Mouse (Mus musculus): ENCODE data around the gene Apoc2. TPM values are rescaled to one million over a fixed set of nuclear protein-coding genes. Genes with fewer than 3 reads are reported as not detected.

The Apoc2 gene
- polyA plus RNA-seq, 1 experiment from 2014 or later: 33.3 TPM

DNA sequence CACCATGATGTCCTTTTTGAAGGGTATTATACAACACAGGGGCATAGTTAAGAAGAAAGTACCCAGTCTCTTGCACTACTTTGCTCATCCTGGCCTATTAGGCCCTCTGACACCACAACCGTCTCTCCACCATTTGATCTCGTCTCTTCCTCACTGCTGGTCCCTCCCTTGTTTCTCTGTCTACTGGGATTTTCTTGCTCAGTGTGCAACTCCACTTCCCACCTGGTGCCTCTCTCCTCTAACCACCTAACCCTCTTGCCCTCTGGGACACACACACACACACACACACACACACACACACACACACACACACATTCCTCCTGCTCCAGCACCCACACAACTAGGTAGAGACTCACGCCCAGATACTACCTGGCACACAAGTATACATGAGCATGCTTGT is 1.2 kb upstream of the Apoc2 start:
- no peak overlapping the region for H3K27ac ChIP-seq
- no peak overlapping the region for H3K4me3 ChIP-seq (ENCODE audit: inconsistent target)
- H3K79me2 ChIP-seq (ENCODE audit: inconsistent target): no peaks in the 10 kb centered on the region
- no peaks in the 10 kb centered on the region for H3K36me3 ChIP-seq (ENCODE audit: inconsistent target)
- WGBS (ENCODE audit: missing documents): 94% methylated on average over 3 of the region's 3 CpGs

DNA sequence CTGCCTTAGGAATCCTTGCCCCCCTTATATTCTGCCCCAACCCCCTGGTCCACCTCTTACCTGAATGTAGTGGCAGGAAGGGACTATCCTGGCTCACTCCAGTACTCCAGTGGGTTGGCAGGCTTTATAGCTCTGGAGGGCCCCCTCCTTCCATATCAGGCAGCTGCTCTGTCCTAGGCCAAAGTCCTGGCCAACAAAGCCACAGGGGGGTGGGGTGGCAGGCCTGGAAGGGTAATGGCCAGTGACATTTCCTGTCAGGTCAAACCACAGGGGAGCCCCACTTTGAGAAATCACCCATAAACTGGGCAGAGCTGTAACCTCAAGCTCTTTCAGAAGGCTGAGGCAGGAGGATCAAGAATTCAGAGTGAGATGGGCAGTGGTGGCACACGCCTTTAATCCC is 1.1 kb downstream of the Apoc2 start:
- Histone ChIP-seq H3K36me3 (ENCODE audit: inconsistent target) (no peaks in the 10 kb centered on the region), H3K4me3 (ENCODE audit: inconsistent target) (no peak overlapping the region), H3K79me2 (ENCODE audit: inconsistent target) (no peaks in the 10 kb centered on the region), H3K27ac (peak overlapping the region; percentile 55)
- 67% methylated on average over 1 of the region's 1 CpGs for WGBS (ENCODE audit: missing documents)

DNA sequence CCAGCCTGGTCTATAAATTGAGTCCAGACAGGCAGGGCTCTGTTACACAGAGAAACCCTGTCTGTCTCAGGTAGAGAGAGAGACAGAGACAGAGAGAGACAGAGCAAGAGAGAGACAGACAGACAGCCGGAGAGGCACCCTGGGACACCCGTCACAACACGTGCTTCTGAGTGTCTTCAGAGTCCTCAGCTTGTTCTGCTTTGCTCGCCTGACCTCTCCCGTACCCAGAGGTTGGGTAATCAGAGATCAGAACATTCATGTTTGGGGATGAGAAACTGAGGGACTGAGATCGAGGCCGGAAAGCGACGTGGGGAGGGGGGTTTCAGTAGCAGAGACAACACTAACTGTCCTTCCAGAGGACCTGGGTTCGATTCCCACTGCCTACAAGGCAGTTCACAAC is 1.9 kb downstream of the Apoc2 start:
- Histone ChIP-seq H3K4me3 (ENCODE audit: inconsistent target) (no peak overlapping the region), H3K27ac (peak overlapping the region; percentile 55), H3K79me2 (ENCODE audit: inconsistent target) (no peaks in the 10 kb centered on the region), H3K36me3 (ENCODE audit: inconsistent target) (no peaks in the 10 kb centered on the region)
- 35% methylated on average over 10 of the region's 10 CpGs for WGBS (ENCODE audit: missing documents)

DNA sequence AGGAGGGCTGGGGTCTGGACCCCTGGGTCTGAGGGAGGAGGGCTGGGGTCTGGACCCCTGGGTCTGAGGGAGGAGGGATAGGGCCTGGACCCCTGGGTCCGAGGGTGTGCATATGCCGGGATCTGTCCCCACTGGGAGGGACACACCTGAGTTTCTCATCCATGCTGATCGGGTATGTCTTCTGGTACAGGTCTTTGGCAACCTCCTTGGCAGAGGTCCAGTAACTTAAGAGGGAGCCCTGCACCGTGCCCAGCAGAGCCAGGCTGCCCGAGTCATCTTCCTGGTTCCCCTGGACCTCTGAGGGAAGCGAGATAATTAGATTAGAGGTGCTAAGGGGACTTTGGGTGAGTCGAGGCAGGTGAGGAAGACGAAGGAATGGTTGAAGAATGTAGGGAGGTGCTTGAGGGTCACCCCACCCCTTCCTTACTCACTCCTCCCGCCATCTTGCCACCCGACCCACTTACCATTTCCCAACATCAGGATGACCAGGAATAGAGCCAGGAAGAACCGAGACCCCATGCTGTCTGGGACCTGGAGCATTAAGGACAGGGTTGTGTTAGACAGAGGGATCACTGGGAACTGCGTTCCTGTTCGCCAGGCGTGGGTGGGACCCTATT is 4.5 kb downstream of the Apoc2 start:
- WGBS (ENCODE audit: missing documents): 77% methylated on average over 14 of the region's 14 CpGs
- no peak overlapping the region for H3K27ac ChIP-seq
- H3K4me3 ChIP-seq (ENCODE audit: inconsistent target): no peak overlapping the region
- no peaks in the 10 kb centered on the region for H3K79me2 ChIP-seq (ENCODE audit: inconsistent target)
- H3K36me3 ChIP-seq (ENCODE audit: inconsistent target): no peaks in the 10 kb centered on the region

DNA sequence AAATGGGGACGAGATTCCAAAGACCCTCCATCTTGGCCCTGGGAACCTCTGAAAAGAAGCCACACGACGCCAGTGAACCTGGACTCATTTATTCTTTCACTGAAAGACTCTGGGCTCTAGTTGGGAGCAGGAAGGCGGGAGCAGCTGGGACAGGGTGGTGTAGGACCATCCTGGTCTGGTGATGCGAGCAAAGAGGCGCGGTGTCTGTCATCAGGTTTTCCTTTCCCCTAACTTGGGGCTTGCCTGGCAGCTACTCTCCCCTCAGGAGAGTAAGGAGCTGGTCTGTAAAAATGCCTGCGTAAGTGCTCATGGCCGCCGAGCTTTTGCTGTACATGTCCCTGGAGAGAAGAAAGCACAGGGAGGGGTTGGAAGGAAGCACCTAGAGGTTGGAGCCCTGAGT is 6.2 kb downstream of the Apoc2 start:
- no peak overlapping the region for H3K27ac ChIP-seq
- no peak overlapping the region for H3K4me3 ChIP-seq (ENCODE audit: inconsistent target)
- H3K79me2 ChIP-seq (ENCODE audit: inconsistent target): no peaks in the 10 kb centered on the region
- H3K36me3 ChIP-seq (ENCODE audit: inconsistent target): no peaks in the 10 kb centered on the region
- 98% methylated on average over 10 of the region's 10 CpGs for WGBS (ENCODE audit: missing documents)

DNA sequence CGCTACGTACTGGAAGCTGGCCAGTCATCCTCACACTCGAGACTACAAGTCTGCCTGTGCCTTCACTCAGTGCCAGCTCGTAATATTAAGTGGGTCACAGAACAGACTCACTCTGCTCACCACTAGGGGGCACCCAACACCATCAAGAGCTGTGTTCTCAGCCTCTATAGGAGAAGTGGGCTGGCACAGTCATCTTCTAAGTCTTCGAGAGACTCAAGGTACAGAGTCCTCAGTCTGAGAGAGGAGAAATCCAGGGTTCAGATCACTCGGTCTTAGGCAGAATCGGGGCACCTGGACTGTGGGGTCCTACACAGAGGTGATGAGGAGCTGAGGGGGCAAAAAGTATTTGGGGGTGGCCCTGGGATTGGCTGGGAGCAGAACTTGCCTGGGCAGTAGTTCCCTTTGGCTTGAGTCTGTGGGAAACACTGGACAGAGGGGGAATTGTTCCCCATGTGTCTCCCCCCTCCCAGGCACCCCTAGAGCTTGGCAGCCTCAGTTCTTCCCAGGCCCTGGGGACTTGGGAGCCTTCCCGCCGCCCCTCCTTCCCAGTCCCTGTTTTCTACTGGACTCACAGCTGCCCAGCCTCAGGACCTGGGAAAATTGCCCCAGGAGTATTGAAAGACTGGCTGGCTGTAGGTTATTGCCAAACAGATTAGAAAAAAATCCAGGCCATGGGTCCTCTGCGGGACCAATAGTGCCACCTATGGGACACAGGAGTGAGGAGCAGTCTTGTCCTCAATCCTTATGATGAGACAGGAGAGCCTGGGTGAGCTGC is 8.6 kb downstream of the Apoc2 start:
- Histone ChIP-seq H3K4me3 (ENCODE audit: inconsistent target) (no peak overlapping the region), H3K27ac (peak overlapping the region; percentile 68), H3K36me3 (ENCODE audit: inconsistent target) (no peaks in the 10 kb centered on the region), H3K79me2 (ENCODE audit: inconsistent target) (peaks cover 7% of the 10 kb centered on the region)
- 15% methylated on average over 10 of the region's 10 CpGs for WGBS (ENCODE audit: missing documents)

DNA sequence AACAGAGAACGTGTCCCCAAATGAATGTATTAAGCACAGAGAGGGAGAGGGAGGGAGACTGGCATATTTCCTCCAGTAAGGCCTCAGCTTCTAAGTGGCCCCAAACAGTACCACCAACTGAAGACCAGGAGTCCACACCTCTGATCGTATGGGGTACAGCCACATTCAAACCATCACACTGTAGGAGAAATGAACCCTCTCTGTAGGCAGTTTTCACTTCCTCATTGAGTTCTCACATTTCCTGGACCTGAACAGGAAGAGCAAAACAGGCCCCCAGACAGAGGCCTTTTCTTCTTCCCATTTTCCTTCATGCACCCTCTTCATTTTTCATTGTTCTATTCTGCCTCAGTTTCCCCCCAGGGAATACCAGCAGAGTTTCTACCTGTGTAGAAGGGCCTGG is 10.3 kb downstream of the Apoc2 start:
- Histone ChIP-seq H3K79me2 (ENCODE audit: inconsistent target) (peaks cover 24% of the 10 kb centered on the region), H3K4me3 (ENCODE audit: inconsistent target) (no peak overlapping the region), H3K36me3 (ENCODE audit: inconsistent target) (no peaks in the 10 kb centered on the region), H3K27ac (peak overlapping the region; percentile 96)
- WGBS (ENCODE audit: missing documents): 33% methylated on average over 2 of the region's 2 CpGs

DNA sequence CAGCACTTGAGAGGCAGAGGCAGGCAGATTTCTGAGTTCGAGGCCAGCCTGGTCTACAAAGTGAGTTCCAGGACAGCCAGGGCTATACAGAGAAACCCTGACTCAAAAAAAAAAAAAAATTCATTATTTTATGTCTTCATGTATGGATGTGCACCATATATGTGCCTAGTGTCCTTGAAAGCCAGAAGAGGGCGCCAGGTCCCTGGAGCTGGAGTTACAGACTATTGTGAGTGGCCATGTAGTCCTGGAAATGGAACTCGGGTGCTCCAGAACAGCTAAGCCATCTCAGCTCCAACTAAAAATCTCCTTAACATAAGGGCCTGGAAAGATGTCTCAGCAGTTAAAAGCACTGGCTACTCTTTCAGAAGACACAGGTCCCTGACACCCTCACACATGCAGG is 11.0 kb downstream of the Apoc2 start:
- WGBS (ENCODE audit: missing documents): 92% methylated on average over 3 of the region's 3 CpGs
- Histone ChIP-seq H3K79me2 (ENCODE audit: inconsistent target) (peaks cover 30% of the 10 kb centered on the region), H3K4me3 (ENCODE audit: inconsistent target) (no peak overlapping the region), H3K27ac (peak overlapping the region; percentile 96), H3K36me3 (ENCODE audit: inconsistent target) (no peaks in the 10 kb centered on the region; the same call in 1 of the 2 replicates)

DNA sequence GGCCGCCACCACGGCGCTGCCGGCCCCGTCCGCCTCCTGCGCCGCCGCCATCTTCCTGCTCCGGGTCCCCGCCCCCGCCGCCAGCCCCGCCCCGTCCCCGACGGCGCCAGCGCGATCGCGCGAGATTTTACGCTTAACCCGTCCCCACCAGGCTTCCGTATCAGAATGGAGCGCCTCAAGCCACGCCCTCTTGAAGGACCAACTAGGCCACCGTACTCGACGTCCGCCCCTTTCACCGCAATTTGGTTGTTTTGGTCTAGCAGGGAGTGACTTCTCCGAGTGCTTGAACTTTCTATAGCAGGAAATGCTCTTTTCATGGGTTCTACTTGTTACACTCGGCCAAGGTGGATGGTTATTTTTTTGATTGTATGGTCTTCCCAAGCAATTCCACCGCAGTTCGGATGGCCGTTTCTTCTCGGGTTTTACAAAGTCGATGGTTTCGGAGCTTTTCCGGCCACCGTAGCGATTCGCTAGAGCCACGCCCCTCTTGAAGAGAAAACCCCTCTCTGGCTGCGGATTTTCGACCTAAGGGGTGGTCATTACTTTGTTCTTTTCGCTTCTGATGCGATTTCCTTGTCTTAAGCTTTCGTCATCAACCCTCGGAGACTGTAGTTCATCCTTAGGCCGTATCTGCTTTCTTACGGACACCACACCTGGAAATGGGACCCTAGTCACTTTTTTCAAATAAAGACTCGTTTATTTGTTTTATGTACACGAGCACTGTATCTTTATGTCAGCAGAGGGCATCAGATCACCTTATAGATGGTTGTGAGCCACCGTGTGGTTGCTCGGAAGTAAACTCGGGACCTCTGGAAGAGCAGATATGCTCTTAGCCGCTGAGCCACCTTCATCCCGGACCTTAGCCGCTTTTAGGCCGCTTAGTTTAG is 12.5 kb downstream of the Apoc2 start, which contains the start of gene Clptm1:
Gene Clptm1, minus strand, starts transcription at position 79 of the 887 bp plus-strand sequence.
- H3K4me3 ChIP-seq (ENCODE audit: inconsistent target): peak within 1 kb of the TSS; percentile 89
- peaks cover 46% of the 10 kb centered on the region for H3K79me2 ChIP-seq (ENCODE audit: inconsistent target)
- WGBS (ENCODE audit: missing documents): under 1% methylated on average over 63 of the region's 63 CpGs
- peak within 1 kb of the TSS; percentile 96 for H3K27ac ChIP-seq
- H3K36me3 ChIP-seq (ENCODE audit: inconsistent target): no peaks in the 10 kb centered on the region; the same call in 1 of the 2 replicates

DNA sequence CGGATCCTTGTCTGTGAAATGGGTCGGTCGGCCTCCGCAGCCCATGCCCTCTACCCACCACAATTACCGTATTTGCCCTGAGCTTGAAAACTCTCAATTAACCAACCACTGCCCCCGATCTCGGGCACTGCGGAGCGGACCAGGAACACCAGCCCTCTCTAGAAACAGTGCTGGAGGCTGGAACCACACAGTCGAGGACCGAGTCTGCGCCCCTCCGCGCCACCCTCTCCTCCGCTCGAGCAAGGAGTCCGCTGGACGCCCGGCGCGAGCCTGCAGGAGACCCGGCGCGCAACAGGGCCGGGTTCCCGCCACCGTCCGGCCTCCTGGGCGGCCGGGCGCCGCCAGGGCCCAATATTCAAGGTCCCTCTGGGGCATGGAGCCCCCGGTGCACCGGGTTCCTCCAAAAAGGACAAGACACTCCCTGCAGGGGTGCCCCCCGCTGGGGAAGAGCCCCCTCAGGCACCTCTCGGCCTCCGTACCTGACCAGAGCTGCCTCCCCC is 13.2 kb downstream of the Apoc2 start:
- peaks cover 53% of the 10 kb centered on the region for H3K79me2 ChIP-seq (ENCODE audit: inconsistent target)
- H3K36me3 ChIP-seq (ENCODE audit: inconsistent target): peaks cover 6% of the 10 kb centered on the region; the same call in 1 of the 2 replicates
- under 1% methylated on average over 33 of the region's 37 CpGs for WGBS (ENCODE audit: missing documents)
- peak overlapping the region; percentile 89 for H3K4me3 ChIP-seq (ENCODE audit: inconsistent target)
- H3K27ac ChIP-seq: 0 out of 2 replicates have a peak overlapping the region, but pooled peaks have one; percentile 25

DNA sequence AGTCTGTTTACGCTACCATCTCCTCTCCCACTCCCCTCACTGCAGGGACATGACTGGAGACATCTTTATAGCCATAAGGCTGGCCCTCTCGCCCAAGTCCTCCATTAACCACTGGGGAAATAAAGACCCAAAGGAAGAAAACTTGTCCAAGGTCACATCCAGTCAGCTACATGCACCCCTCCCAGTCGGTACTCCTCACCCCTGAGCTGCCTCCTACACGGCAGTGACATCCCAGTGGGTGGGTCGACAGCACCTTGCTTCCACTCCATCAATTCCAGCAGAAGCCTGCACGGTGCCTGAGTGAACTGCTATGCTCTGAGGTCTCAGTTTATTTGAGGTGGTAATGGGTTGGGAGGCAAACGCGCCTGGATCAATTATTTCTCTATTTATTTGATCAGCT is 13.8 kb downstream of the Apoc2 start:
- Histone ChIP-seq H3K4me3 (ENCODE audit: inconsistent target) (peak overlapping the region; percentile 89), H3K27ac (no peak overlapping the region), H3K79me2 (ENCODE audit: inconsistent target) (peaks cover 59% of the 10 kb centered on the region), H3K36me3 (ENCODE audit: inconsistent target) (peaks cover 10% of the 10 kb centered on the region; the same call in 1 of the 2 replicates)
- 15% methylated on average over 8 of the region's 8 CpGs for WGBS (ENCODE audit: missing documents)

DNA sequence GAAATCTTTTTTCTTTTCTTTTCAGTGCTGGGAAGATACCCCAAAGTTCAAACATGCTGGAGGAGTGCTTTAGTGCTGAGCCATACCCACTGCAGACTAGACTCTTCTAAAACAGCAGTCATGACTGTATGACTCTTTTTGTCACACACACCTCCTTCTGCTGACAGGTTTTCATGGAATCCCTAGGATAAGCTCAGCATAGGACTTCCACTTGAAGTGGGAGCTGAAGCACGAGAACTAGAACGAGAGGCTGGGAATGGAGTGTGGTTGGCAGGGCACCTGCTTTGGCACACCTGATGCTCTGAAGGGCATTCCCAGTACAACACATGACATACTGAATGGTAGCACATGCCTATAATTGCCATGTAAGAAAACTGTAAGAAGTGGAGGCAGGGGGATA is 25.1 kb downstream of the Apoc2 start:
- Histone ChIP-seq H3K79me2 (ENCODE audit: inconsistent target) (peaks cover 45% of the 10 kb centered on the region), H3K27ac (no peak overlapping the region), H3K4me3 (ENCODE audit: inconsistent target) (no peak overlapping the region), H3K36me3 (ENCODE audit: inconsistent target) (peaks cover 70% of the 10 kb centered on the region)
- 90% methylated on average over 2 of the region's 2 CpGs for WGBS (ENCODE audit: missing documents)

DNA sequence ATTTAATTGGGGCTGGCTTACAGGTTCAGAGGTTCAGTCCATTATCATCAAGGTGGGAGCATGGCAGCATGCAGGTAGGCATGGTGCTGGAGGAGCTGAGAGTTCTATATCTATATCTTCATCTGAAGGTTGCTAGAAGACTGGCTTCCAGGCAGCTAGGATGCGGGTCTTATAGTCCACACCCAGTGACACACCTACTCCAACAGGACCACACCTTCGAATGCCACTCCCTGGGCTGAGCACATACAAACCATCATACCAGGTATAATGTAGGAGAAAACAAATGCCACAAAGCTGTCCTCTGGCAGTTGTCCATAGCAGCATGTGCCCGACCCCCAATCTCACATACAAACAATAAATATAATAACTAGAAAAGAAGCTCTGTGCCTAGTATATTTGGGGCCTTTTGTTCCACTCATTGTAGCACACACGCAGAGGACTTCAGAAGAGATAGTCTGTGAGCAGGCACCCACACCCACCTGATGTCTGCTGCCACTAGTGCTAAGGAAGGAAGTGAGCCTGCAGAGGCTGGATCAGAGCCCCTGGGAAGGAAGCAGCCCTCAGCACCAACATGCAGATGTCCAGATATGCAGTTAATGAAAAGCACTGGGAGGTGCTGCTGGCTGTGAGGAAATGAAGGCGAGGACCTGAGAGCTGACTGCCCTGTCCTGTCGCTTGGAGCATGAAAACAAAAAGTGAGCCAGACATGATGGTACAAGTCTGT is 26.5 kb downstream of the Apoc2 start:
- no peak overlapping the region for H3K4me3 ChIP-seq (ENCODE audit: inconsistent target)
- WGBS (ENCODE audit: missing documents): 61% methylated on average over 6 of the region's 6 CpGs
- H3K27ac ChIP-seq: no peak overlapping the region
- peaks cover 80% of the 10 kb centered on the region for H3K36me3 ChIP-seq (ENCODE audit: inconsistent target)
- H3K79me2 ChIP-seq (ENCODE audit: inconsistent target): peaks cover 31% of the 10 kb centered on the region

DNA sequence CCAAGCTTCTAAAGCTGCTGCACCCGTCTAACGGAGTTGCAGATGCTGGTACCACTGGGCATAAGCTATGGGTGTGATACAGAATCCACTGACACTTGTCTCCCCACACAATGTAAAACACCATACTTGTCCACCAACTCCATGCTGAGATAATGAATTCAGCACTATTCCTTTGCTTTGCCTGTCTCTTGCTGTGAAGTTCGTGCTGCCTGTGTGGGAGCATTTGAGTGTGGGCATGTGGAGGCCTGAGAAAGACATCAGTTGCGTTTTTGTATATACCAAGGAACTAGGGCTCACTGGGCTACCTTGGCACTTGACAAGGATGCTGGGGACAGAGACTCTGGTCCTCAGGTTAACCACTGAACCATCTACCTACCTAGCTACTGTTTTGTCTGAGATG is 36.5 kb downstream of the Apoc2 start:
- 95% methylated on average over 4 of the region's 4 CpGs for WGBS (ENCODE audit: missing documents)
- H3K4me3 ChIP-seq (ENCODE audit: inconsistent target): no peak overlapping the region
- H3K79me2 ChIP-seq (ENCODE audit: inconsistent target): no peaks in the 10 kb centered on the region
- H3K36me3 ChIP-seq (ENCODE audit: inconsistent target): peaks cover 93% of the 10 kb centered on the region
- no peak overlapping the region for H3K27ac ChIP-seq
